Mouse (Mus musculus) heart, embryonic 16.5 days (tissue): ENCODE data around the gene Cypt1. TPM values are rescaled to one million over a fixed set of nuclear protein-coding genes. Genes with fewer than 3 reads are reported as not detected.

Experiments used
- ATAC-seq: fragments of 200-750 bp; cut with Nextera tagmentation; replicated peaks from 2 replicates; pipeline ENCODE4 v1.8.0; 2017; ENCODE audit warnings: moderate number of reproducible peaks; ENCODE audit not compliant: insufficient read depth, low FRiP score; ENCODE audit errors: extremely low read depth
- H3K27ac ChIP-seq: fragments of 300-500 bp; sonication (generic); 2 replicates; pipeline ENCODE4 v1.5.1; 2014; ENCODE audit warnings: mild to moderate bottlenecking, low read length, control low read depth, moderate library complexity
- H3K27me3 ChIP-seq: fragments of 300-500 bp; sonication (generic); 2 replicates; pipeline ENCODE4 v1.6.1; 2014; ENCODE audit warnings: low read length, mixed read lengths; ENCODE audit not compliant: control insufficient read depth, insufficient read depth
- H3K36me3 ChIP-seq: fragments of 300-500 bp; sonication (generic); 2 replicates; pipeline ENCODE4 v1.6.1; 2014; ENCODE audit not compliant: control insufficient read depth, insufficient read depth
- H3K4me1 ChIP-seq: fragments of 300-500 bp; sonication (generic); 2 replicates; pipeline ENCODE4 v1.6.1; 2014; ENCODE audit warnings: low read length, mixed read lengths; ENCODE audit not compliant: control insufficient read depth, insufficient read depth
- H3K4me2 ChIP-seq: fragments of 300-500 bp; sonication (generic); 2 replicates; pipeline ENCODE4 v1.6.1; 2014; ENCODE audit warnings: low read depth, mild to moderate bottlenecking, control low read depth, low read length
- H3K4me3 ChIP-seq: fragments of 300-500 bp; sonication (generic); 2 replicates; pipeline ENCODE4 v1.5.1; 2014; ENCODE audit warnings: mild to moderate bottlenecking, control low read depth, low read length
- H3K9ac ChIP-seq: fragments of 300-500 bp; sonication (generic); 2 replicates; pipeline ENCODE4 v1.6.1; 2014; ENCODE audit warnings: low read length, control low read depth
- H3K9me3 ChIP-seq: fragments of 300-500 bp; sonication (generic); replicated peaks from 2 replicates; pipeline ENCODE4 v1.6.1; 2016; ENCODE audit warnings: low read length; ENCODE audit not compliant: control insufficient read depth
- WGBS: fragments of 180-500 bp; shearing (Covaris S2); extraction: QIAGEN DNeasy Blood & Tissue Kit; methylation state at CpG from one replicate; pipeline ENCODE4 v1.1.7; 2014; 5-methylcytosine and 5-hydroxymethylcytosine counted together
- polyA plus RNA-seq: library from polyadenylated mRNA; unstranded; fragments of >200 nt; fragmentation: Nextera tagmentation; extraction: Ambion mirVana; gene quantifications from 2 replicates; pipeline ENCODE4 v1.2.1, GENCODE M21; 2015

The Cypt1 gene
- polyA plus RNA-seq, result not detected in 2 replicates

GRCm38 (mm10) chrX:16522569-16522968 lies at the start of gene Cypt1:
Cypt1 (plus strand) TSS chrX:16522869.
- Histone ChIP-seq H3K9ac (no peak within 1 kb of the TSS), H3K9me3 (no peaks in the 10 kb centered on the region), H3K36me3 (no peaks in the 10 kb centered on the region), H3K4me1 (no peaks in the 10 kb centered on the region), H3K4me2 (no peak within 1 kb of the TSS), H3K27ac (no peak within 1 kb of the TSS), H3K4me3 (no peak within 1 kb of the TSS), H3K27me3 (no peaks in the 10 kb centered on the region)
- ATAC-seq, result no peak
- WGBS, result 83% methylated on average over 3 of the region's 3 CpGs

- Histone ChIP-seq H3K4me1 (no peaks in the 10 kb centered on the region), H3K4me2 (no peak overlapping the region), H3K9ac (no peak overlapping the region), H3K9me3 (no peaks in the 10 kb centered on the region), H3K27me3 (no peaks in the 10 kb centered on the region), H3K27ac (no peak overlapping the region), H3K4me3 (no peak overlapping the region), H3K36me3 (no peaks in the 10 kb centered on the region)
- no peak for ATAC-seq
These were observed 24.1 kb downstream of the Cypt1 start for GRCm38 (mm10) chrX:16546806-16547205.

GRCm38 (mm10) chrX:16557061-16557460 lies 34.4 kb downstream of the Cypt1 start:
- no peak overlapping the region for H3K9ac ChIP-seq
- H3K4me3 ChIP-seq, result no peak overlapping the region
- H3K4me2 ChIP-seq, result no peak overlapping the region
- H3K36me3 ChIP-seq, result no peaks in the 10 kb centered on the region
- H3K9me3 ChIP-seq, result no peaks in the 10 kb centered on the region
- H3K4me1 ChIP-seq, result no peaks in the 10 kb centered on the region
- 17% methylated on average over 1 of the region's 1 CpGs for WGBS
- H3K27ac ChIP-seq, result no peak overlapping the region
- ATAC-seq, result no peak
- no peaks in the 10 kb centered on the region for H3K27me3 ChIP-seq

- Histone ChIP-seq H3K4me1 (no peaks in the 10 kb centered on the region), H3K9ac (no peak overlapping the region), H3K27me3 (no peaks in the 10 kb centered on the region), H3K4me3 (no peak overlapping the region), H3K4me2 (no peak overlapping the region), H3K36me3 (no peaks in the 10 kb centered on the region), H3K9me3 (no peaks in the 10 kb centered on the region), H3K27ac (no peak overlapping the region)
- no peak for ATAC-seq
These were observed 35.8 kb downstream of the Cypt1 start for GRCm38 (mm10) chrX:16558501-16558900.

Other genes with a start within 250 kb of the Cypt1 start
- 9.2 and 9.3 TPM in 2 replicates for gene Maoa, start 96.8 kb downstream of the Cypt1 start, polyA plus RNA-seq